Mouse (Mus musculus): ENCODE data around the gene Kcnj6.

- TF ChIP-seq CTCF (IDR thresholded peaks at IDR 0.05; ENCODE audit: control insufficient read depth, insufficient read depth, insufficient read length) (no peak), USF1 (IDR thresholded peaks at IDR 0.05; ENCODE audit: low read depth) (no peak), MAX (IDR thresholded peaks at IDR 0.05) (no peak)
Observed at GRCm38 (mm10) chr16:94714483-94714882, 283.0 kb downstream of the Kcnj6 start.
